Mouse (Mus musculus): ENCODE measurements around the gene Igsf8.

The Igsf8 gene

DNA sequence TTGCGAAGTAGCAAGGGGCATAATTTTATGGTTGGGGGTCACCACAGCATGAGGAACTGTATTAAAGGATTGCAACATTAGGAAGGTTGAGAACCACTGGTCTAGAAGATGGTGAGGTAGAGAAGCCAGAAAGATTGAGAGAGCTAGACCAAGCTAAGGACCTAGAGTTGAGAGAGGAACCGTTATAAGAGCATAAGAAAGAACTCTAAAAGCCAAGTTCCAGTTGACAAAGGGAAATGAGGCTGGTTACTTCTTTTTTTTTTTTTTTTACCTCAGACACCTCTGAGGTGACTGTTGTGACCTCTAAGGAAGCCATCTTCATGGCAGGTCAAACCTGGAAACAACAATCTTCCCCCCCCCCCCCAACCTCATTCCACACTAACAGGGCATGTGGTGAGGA is 43.7 kb downstream of the Igsf8 start:
- DNase-seq, result no peak

GRCm38 (mm10) chr1:172305635-172306034 is 44.2 kb downstream of the Igsf8 start:
- DNase-seq, result peak; percentile 48

DNA sequence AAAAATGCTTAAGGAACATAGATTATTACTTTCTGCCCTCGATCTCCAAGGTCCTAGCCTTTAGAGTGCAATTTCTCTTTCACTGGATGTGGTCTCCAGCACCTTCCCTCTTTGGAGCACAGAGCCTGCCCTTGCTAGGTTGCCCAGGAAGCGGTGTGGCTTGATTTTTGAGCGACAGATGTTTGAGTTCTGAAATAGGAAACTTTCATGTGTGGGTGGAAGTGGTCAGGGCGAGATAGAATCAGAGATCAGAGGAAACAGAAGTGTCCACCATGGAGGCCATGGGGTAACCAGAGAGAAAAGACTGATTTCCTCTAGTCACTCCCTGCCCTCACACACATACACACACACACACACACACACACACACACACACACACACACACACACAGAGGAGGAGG is 44.8 kb downstream of the Igsf8 start:
- no peak for DNase-seq

- DNase-seq, result no peak
Observed at GRCm38 (mm10) chr1:172306885-172307284, 45.4 kb downstream of the Igsf8 start.

DNA sequence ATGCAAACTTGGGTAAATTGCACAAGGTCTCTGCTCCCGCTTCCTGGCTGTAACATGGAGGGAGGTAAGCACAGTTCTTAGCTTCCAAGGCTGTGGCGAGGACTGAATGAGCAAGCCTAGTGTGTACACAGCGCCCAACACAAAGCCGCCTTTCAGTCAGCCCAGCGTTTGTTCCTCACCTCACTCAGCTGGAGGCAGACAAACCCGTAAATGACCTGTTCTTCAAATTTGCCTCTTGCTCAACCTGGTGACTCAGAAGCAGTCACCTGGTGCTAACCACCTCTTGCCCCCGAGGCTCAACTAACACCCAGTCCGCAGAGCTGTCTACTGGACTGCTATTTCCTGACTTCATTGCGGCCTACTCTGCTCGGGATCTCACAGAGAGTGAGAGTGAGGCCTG is 46.5 kb downstream of the Igsf8 start:
- DNase-seq, result no peak

- no peak for DNase-seq
Observed at GRCm38 (mm10) chr1:172308409-172308808, 47.0 kb downstream of the Igsf8 start.

GRCm38 (mm10) chr1:172309699-172310398 is 48.4 kb downstream of the Igsf8 start:
- peak; percentile 93 for DNase-seq

DNA sequence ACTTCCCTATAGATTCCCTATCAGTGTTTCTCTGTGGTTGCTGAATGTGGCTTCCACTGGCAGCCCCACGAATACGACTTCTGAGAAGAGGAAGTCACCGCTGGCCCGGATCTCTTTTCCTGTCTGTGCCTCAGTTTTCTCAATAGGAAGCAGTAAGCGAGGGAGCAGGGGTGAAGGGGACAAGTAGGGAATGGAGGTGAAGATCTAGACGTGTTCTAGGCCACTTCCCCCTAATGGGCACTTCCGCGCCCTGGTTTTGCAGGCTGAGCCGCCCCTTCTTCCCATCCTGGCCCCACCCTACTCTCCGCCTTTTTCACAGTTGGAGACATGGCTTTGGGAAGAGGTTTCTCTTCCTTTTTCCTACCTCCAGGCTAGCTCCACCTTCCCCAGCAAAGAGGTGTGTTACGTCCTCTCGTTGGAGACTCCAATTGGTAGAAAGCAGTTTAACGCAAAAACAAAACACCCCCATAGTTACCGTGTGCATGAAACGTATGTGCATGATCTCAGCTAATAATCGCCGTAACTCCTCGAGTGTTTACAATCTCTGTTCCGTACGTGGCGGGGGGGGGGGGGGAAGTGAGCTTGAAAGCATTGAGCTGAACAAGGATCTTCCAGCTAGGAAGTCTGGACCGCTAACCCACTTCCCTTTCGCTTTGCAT is 49.9 kb downstream of the Igsf8 start:
- DNase-seq, result peak; percentile 49

DNA sequence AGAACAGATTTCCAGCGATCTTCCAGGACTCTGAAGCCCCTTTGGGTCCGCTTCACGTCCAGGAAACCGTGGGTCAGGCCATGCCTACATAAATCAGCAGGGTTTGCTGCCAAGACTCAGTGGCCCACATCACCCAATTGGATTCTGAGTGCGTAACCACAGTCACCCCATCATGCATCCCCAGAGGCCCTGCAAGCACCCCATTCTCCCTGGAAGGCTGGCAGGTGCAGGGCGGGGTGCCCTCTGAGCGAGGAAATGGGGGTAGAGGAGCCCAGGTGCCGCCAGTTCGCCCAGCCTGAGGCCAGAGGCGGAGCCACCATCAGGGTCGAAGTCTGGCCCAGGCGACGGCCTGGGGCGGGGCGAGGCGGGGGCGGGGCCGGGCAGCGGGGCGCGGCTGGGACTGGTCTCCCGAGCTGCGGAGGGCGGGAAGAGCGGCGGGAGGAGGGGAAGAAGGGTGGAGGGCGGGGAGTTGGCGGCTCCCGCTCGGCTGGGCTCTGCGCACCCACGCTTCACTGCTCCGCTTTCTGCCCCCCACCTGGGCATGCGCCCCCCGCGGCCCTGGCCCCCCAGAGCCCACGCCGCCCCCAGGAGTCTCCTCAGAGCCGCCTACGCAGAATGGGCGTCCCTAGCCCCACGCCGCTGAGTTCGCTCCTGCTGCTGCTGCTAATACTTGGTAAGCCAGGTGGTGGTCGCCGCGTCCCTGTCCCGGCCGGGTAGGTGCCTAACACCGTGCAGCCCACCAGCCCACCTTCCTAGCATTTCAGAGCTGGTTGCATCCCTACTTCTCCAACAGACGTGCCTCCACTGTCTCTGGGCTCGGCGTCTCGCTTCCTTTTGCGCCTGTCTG is 50.7 kb downstream of the Igsf8 start:
- peak; percentile 89 for DNase-seq

- no peak for DNase-seq
Observed at GRCm38 (mm10) chr1:172312768-172313561, 51.5 kb downstream of the Igsf8 start.

- no peak for DNase-seq
Observed at GRCm38 (mm10) chr1:172313613-172314411, 52.4 kb downstream of the Igsf8 start.

GRCm38 (mm10) chr1:172314911-172315310 is 53.5 kb downstream of the Igsf8 start:
- DNase-seq, result no peak

- no peak for DNase-seq
Observed at GRCm38 (mm10) chr1:172317431-172317830, 56.0 kb downstream of the Igsf8 start.

GRCm38 (mm10) chr1:172317946-172318345 is 56.5 kb downstream of the Igsf8 start:
- DNase-seq, result no peak

GRCm38 (mm10) chr1:172318424-172319035 is 57.1 kb downstream of the Igsf8 start:
- no peak for DNase-seq

DNA sequence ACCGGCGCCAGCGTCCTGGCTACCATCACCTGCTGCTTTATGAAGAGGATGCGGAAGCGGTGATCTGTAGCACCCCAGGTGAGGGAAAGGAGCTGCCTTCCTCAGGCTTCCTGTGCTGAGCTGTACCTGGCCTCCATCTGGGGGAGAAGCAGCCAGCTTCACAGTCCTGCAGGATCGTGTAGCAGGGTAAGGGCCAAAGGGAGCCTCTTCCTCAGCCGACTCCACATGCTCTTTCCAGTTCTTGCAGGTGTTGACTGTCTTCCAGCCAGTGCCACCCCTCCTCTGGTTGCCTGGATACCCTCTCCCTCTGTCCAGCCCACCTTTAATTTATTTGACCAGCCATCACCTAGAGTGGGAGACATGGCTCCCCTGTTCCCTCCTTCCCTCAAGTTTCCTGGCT is 57.9 kb downstream of the Igsf8 start:
- DNase-seq, result no peak

- DNase-seq, result no peak
Observed at GRCm38 (mm10) chr1:172319921-172320411, 58.5 kb downstream of the Igsf8 start.

- DNase-seq, result no peak
Observed at GRCm38 (mm10) chr1:172322725-172323124, 61.3 kb downstream of the Igsf8 start.

GRCm38 (mm10) chr1:172323298-172323697 is 61.9 kb downstream of the Igsf8 start:
- DNase-seq, result no peak

DNA sequence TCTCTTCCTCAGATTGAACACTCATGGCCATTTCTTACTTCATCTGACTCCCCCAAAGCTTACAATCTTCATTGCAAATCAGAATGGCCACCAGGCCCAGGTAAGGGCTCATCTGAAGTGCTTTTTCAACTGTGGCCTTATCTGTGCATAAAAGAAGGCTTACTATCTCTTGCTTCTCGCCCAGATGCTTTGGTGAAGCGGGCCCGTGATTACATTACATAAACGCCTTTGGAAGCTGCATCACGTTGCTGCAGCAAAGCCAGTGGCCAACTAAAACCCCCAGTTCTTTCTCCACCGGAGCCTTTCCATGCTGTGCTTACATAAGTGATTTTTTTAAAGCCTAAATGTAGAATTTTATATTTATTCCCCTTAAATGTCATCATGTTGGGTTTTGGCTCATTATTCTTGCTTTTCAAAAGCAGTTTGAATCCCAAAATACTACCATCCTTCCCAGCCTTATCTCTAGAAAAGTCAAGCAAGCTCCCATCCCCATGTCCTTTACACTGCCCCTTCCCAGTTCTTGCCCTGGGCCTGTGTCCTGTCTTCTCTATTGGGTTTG is 62.4 kb downstream of the Igsf8 start:
- no peak for DNase-seq

GRCm38 (mm10) chr1:172324725-172325124 is 63.3 kb downstream of the Igsf8 start:
- peak; percentile 79 for DNase-seq
